Mouse (Mus musculus) kidney, postnatal 0 days (tissue): ENCODE results near the gene 3830406C13Rik. TPM values are rescaled to one million over a fixed set of nuclear protein-coding genes. Genes with fewer than 3 reads are reported as not detected.
A peak's percentile ranks its signal among the peaks of the same experiment; 100 is the strongest.

Experiments
- ATAC-seq: fragments of 200-750 bp; cut with Nextera tagmentation; replicated peaks from 2 replicates; pipeline ENCODE4 v1.8.0; 2017; ENCODE audit warnings: low read depth, moderate number of reproducible peaks, moderate TSS enrichment, moderate library complexity; ENCODE audit not compliant: low FRiP score
- DNase-seq: peaks from one replicate; pipeline ENCODE4 v3.0.0-alpha.2; 2016; ENCODE audit warnings: low spot score
- H3K27ac ChIP-seq: fragments of 300-500 bp; sonication (generic); 2 replicates; pipeline ENCODE4 v1.5.1; 2014; ENCODE audit warnings: mild to moderate bottlenecking
- H3K27me3 ChIP-seq: fragments of 300-500 bp; sonication (generic); 2 replicates; pipeline ENCODE4 v1.6.1; 2014; ENCODE audit warnings: low read length, mixed read lengths; ENCODE audit not compliant: insufficient read depth
- H3K36me3 ChIP-seq: fragments of 300-500 bp; sonication (generic); 2 replicates; pipeline ENCODE4 v1.6.1; 2014; ENCODE audit warnings: low read length, mixed read lengths; ENCODE audit not compliant: insufficient read depth
- H3K4me1 ChIP-seq: fragments of 300-500 bp; sonication (generic); replicated peaks from 2 replicates; pipeline ENCODE4 v1.6.1; 2014; ENCODE audit warnings: antibody characterized with exemption, low read length, mixed read lengths; ENCODE audit not compliant: insufficient read depth
- H3K4me2 ChIP-seq: fragments of 300-500 bp; sonication (generic); 2 replicates; pipeline ENCODE4 v1.6.1; 2014; ENCODE audit warnings: mild to moderate bottlenecking, low read length, moderate library complexity, mixed read lengths
- H3K4me3 ChIP-seq: fragments of 300-500 bp; sonication (generic); replicated peaks from 2 replicates; pipeline ENCODE4 v1.5.1; 2014; ENCODE audit warnings: low read depth, low read length
- H3K9ac ChIP-seq: fragments of 300-500 bp; sonication (generic); 2 replicates; pipeline ENCODE4 v1.6.1; 2014; ENCODE audit warnings: low read depth, low read length
- H3K9me3 ChIP-seq: fragments of 300-500 bp; sonication (generic); replicated peaks from 2 replicates; pipeline ENCODE4 v1.6.1; 2016; ENCODE audit warnings: low read length, inconsistent platforms, mixed read lengths
- CTCF ChIP-seq: IDR thresholded peaks from 2 replicates; pipeline ENCODE4 v1.5.1; 2016; ENCODE audit warnings: antibody characterized with exemption, low read depth, mild to moderate bottlenecking, moderate library complexity
- WGBS: fragments of 180-500 bp; shearing (Covaris S2); extraction: QIAGEN DNeasy Blood & Tissue Kit; methylation state at CpG from one replicate; pipeline ENCODE4 v1.1.7; 2014; 5-methylcytosine and 5-hydroxymethylcytosine counted together
- polyA plus RNA-seq: library from polyadenylated mRNA; unstranded; fragments of >200 nt; fragmentation: Nextera tagmentation; extraction: Ambion mirVana; gene quantifications from 2 replicates; pipeline ENCODE4 v1.2.1, GENCODE M21; 2015

The 3830406C13Rik gene
- polyA plus RNA-seq, 1 experiment from 2014 or later: 63.4 TPM

DNA sequence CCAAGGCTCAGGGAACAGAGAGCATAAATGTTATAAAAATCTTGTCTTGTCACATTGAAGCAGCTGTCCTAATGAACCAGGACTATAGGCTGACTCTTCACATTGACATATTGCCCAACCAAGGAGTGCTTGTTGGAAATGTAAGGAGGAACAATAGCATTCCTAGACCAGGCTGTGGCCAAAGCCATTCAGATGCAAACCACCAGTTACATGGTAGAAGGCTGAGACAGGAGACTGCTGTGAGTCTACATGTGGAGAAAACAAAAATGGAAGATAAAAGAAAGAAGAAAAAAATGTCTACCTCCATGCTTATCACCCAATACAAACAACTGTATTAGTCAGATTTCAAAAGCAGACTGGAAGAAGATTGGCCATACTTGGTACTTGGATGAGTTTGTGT, 15.2 kb downstream of the 3830406C13Rik start:
- DNase-seq (no peak), ATAC-seq (no peak)
- no peaks in the 10 kb centered on the region for H3K36me3 ChIP-seq
- no peaks in the 10 kb centered on the region for H3K4me1 ChIP-seq
- H3K27ac ChIP-seq: no peak overlapping the region
- no peak for TF ChIP-seq CTCF
- no peak overlapping the region for H3K9ac ChIP-seq
- H3K27me3 ChIP-seq: no peaks in the 10 kb centered on the region
- H3K4me2 ChIP-seq: no peak overlapping the region
- no peaks in the 10 kb centered on the region for H3K9me3 ChIP-seq
- no peak overlapping the region for H3K4me3 ChIP-seq

DNA sequence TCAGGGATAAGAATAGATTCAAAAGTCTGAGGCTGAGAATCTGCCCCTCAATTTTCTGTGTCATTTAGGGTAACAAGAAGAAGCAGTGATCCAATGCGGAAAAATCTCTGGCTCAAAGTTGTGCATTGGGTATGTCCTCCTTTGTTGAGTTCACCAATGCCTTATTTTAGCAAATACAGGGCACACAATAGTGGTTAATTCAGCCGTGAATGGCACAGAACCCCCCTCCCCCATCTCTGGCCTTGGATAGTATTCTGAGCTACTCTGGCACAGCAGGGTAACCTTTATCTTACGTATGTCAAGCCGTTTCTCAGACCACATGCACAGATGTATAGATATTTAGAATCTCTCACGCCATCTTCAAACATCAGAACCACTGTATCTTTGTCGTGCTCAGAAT, 15.7 kb downstream of the 3830406C13Rik start:
- WGBS: 86% methylated on average over 6 of the region's 6 CpGs
- H3K9ac ChIP-seq: no peak overlapping the region
- no peak overlapping the region for H3K4me2 ChIP-seq
- H3K27ac ChIP-seq: no peak overlapping the region
- no peaks in the 10 kb centered on the region for H3K9me3 ChIP-seq
- ATAC-seq (no peak), DNase-seq (no peak)
- no peaks in the 10 kb centered on the region for H3K4me1 ChIP-seq
- no peaks in the 10 kb centered on the region for H3K36me3 ChIP-seq
- no peak for TF ChIP-seq CTCF
- no peaks in the 10 kb centered on the region for H3K27me3 ChIP-seq
- no peak overlapping the region for H3K4me3 ChIP-seq

DNA sequence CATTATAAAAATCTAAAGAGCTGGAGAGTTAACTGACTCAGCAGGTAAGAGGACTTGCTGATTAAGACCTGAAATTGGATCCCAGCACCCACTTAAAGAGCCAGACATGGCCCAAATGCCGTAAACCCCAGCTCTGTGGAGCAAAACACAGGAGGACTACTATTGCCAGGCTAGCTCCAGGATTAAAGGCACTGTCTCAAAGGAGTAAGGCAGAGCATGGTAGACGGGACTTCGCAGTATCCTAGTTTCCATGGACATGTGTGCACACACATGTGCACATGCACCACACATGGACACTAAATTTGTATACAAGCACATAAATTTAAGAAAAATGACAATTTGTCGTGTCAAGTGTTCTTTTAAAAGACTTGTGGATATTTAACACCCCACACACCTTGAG, 16.3 kb downstream of the 3830406C13Rik start:
- no peaks in the 10 kb centered on the region for H3K27me3 ChIP-seq
- no peaks in the 10 kb centered on the region for H3K4me1 ChIP-seq
- no peak overlapping the region for H3K4me2 ChIP-seq
- no peaks in the 10 kb centered on the region for H3K36me3 ChIP-seq
- WGBS: 78% methylated on average over 4 of the region's 4 CpGs
- no peak overlapping the region for H3K4me3 ChIP-seq
- no peak overlapping the region for H3K27ac ChIP-seq
- no peak for DNase-seq
- no peak for TF ChIP-seq CTCF
- no peak overlapping the region for H3K9ac ChIP-seq
- H3K9me3 ChIP-seq: no peaks in the 10 kb centered on the region
- ATAC-seq: no peak

DNA sequence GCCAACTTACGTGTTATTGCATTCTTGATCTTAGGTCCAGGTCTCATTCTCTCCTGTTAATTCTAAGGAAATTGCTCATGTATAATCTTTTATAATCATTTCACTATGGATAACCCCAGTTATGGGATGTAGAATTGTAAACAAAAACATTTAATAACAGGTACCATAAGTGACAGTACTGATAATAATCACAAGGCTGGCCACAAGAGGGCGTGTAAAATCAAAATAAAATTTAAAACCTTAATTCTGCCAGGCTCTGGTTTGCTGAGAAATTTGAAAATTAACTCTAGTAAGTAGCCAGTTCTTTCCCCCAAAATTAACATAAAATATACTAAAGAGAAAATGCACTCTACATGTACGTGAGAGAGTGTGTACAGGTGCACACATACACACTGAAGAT, 16.7 kb downstream of the 3830406C13Rik start:
- no peaks in the 10 kb centered on the region for H3K27me3 ChIP-seq
- DNase-seq: peak; percentile 50
- WGBS: 66% methylated on average over 3 of the region's 3 CpGs
- no peak overlapping the region for H3K4me3 ChIP-seq
- H3K4me1 ChIP-seq: no peaks in the 10 kb centered on the region
- TF ChIP-seq CTCF: peak; percentile 68
- H3K36me3 ChIP-seq: no peaks in the 10 kb centered on the region
- no peaks in the 10 kb centered on the region for H3K9me3 ChIP-seq
- H3K27ac ChIP-seq: no peak overlapping the region
- no peak overlapping the region for H3K4me2 ChIP-seq
- no peak for ATAC-seq
- no peak overlapping the region for H3K9ac ChIP-seq

DNA sequence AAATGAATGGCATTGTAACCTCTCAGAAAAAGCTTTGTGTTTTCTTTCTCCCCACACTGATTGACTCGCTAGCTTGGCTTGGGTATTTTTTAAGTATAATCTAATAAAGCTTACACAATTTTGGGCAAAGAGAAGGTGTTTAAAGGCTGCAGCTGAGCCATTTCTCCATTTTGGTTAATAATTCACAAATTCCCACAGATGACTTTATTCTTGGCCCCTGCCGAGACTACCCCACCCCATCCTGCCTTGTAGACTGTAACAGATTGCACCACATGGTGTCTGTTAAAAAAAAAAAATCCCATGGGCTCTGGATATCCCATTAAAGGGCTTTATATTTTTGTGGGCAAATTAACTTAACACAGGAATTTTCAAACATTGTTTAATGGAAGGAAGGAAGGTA, 19.1 kb downstream of the 3830406C13Rik start:
- no peaks in the 10 kb centered on the region for H3K9me3 ChIP-seq
- DNase-seq (no peak), ATAC-seq (no peak)
- no peaks in the 10 kb centered on the region for H3K4me1 ChIP-seq
- no peak for TF ChIP-seq CTCF
- H3K4me2 ChIP-seq: no peak overlapping the region
- H3K4me3 ChIP-seq: no peak overlapping the region
- H3K9ac ChIP-seq: no peak overlapping the region
- no peaks in the 10 kb centered on the region for H3K36me3 ChIP-seq
- WGBS: 56% methylated on average over 2 of the region's 2 CpGs
- H3K27me3 ChIP-seq: no peaks in the 10 kb centered on the region
- no peak overlapping the region for H3K27ac ChIP-seq

DNA sequence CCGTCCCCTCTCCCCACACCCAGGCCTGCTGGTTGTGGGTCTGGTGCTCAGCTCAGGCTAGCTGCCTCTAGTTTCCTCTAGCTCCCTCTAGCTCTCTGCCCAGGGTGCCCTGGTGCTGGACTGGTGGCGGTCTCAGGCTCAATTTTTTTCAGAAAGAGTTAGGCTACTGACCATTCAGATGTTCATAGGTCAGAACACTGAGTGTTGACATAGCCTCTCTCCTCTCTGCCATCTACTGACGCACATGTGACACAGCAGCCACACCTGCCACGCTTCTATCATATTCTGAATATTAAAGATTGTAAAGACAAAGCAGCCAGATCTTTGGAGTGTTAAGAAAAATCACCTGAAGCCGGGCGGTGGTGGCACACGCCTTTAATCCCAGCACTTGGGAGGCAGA, 49.6 kb downstream of the 3830406C13Rik start:
- H3K4me3 ChIP-seq: no peak overlapping the region
- H3K27ac ChIP-seq: no peak overlapping the region
- no peak for ATAC-seq
- H3K9ac ChIP-seq: no peak overlapping the region
- H3K4me2 ChIP-seq: no peak overlapping the region
- no peaks in the 10 kb centered on the region for H3K36me3 ChIP-seq
- TF ChIP-seq CTCF: peak; percentile 44; the same call in 1 of the 2 replicates
- H3K4me1 ChIP-seq: no peaks in the 10 kb centered on the region
- peaks cover 36% of the 10 kb centered on the region for H3K27me3 ChIP-seq
- 82% methylated on average over 7 of the region's 7 CpGs for WGBS
- H3K9me3 ChIP-seq: no peaks in the 10 kb centered on the region
- no peak for DNase-seq

DNA sequence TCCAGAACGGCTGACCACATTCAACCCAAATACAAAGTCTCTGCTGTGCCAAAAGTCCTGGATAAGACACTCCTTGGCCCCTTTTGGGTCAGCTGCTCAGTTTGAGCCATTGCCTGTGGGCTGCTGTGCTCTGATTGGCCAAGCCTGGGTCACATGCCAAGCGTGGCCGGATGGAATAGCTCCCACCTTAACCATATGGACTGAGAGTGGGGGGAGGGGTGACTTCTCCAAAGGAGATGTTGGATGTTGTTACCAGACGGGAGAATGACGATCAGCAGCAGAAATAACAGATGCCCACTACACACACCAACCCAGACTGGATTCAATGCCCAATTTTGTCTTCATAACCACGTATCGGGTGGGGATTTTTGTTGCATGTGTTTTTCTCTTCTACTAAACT, 51.0 kb downstream of the 3830406C13Rik start:
- TF ChIP-seq CTCF: no peak
- ATAC-seq (no peak), DNase-seq (no peak)
- Histone ChIP-seq H3K27ac (no peak overlapping the region), H3K4me3 (no peak overlapping the region), H3K4me1 (no peaks in the 10 kb centered on the region), H3K4me2 (no peak overlapping the region), H3K9me3 (no peaks in the 10 kb centered on the region), H3K36me3 (no peaks in the 10 kb centered on the region), H3K9ac (no peak overlapping the region), H3K27me3 (peaks cover 46% of the 10 kb centered on the region)
- WGBS: 34% methylated on average over 7 of the region's 7 CpGs
